13 mouse cellular contexts compared by ENCODE assay signal in genomic region chr6:47857241-47857640, GRCm38 (mm10).
"Had no signal": no experiment of that assay in that cellular context is flagged by ENCODE, and none has a peak within 500 bp of the region (broad histone marks: within the 10 kb centered on the region; RNA-seq: fewer than 3 reads in every experiment).

No protein-coding gene starts in this region.

- DNase-seq: gastrocnemius, postnatal 10 days; gastrocnemius, postnatal 25 days; heart, adult 18-20 months; heart, postnatal 10 days; heart, postnatal 4 days; kidney, adult 18-20 months; kidney, adult 8-10 months; kidney, postnatal 10 days; kidney, postnatal 25 days; kidney, postnatal 4 days; liver; liver, embryonic 13.5 days; liver, postnatal 0 days had no signal
